Mouse (Mus musculus): ENCODE results near the gene Ugt1a6b. TPM values are rescaled to one million over a fixed set of nuclear protein-coding genes. Genes with fewer than 3 reads are reported as not detected.
A peak's percentile ranks its signal among the peaks of the same experiment; 100 is the strongest.

The Ugt1a6b gene
- polyA plus RNA-seq, 1 experiment from 2014 or later = 28.8 TPM

DNA sequence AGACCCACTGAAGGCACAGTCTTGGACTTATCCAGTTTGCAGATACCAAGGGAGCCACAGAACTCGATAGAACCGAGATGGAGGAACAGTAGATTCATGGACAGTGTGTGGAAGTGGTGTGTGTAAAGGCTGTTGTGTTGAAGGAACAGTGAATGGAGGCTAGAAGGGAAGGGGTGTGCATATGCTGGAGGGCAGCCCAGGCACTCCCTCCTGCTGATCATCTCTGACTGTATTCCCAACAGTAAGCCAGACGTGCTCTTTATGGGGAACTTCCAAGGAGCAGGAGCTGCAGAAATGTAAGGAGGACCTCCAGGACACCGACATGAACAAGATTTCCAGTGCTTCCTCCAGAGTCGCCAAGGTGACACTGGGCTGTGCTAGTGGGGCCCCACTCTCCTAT lies 147.0 kb downstream of the Ugt1a6b start:
- 72% methylated on average over 5 of the region's 5 CpGs for WGBS (ENCODE audit: insufficient replicate concordance)
- Histone ChIP-seq H3K36me3 (replicated peaks; ENCODE audit: insufficient read depth, low read length) (no peaks in the 10 kb centered on the region), H3K4me3 (ENCODE audit: low read depth, low read length) (no peak overlapping the region), H3K9ac (replicated peaks) (no peak overlapping the region), H3K27ac (ENCODE audit: low read depth) (no peak overlapping the region), H3K9me3 (ENCODE audit: low read length) (peaks cover 20% of the 10 kb centered on the region), H3K27me3 (ENCODE audit: insufficient read depth, low read length) (no peaks in the 10 kb centered on the region), H3K4me1 (ENCODE audit: insufficient read depth) (peaks cover 13% of the 10 kb centered on the region), H3K4me2 (ENCODE audit: low read depth, low read length) (no peak overlapping the region)
- TF ChIP-seq CTCF (IDR thresholded peaks at IDR 0.05; ENCODE audit: low read depth) (no peak), EP300 (IDR thresholded peaks at IDR 0.05; ENCODE audit: low read depth) (no peak)
- ATAC-seq (no peak), DNase-seq (no peak)

DNA sequence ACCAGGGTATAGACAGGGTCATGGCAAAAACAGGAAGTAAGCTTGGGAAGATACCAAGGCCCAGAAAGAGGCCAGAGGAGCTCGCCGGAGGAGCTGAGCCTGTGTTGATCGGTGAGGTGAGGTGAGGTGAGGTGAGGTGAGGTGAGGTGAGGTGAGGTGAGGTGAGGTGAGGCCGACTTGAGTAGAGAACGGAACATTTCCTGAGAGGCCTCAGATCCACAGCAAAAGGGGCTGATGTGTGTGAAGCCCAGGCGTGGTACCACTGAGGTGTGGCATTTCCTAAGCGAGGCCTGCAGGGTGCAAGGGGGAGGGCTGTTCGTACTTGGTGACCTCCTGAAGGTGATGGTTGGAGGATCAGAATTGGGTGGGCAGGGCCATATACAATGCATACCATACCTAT lies 150.1 kb downstream of the Ugt1a6b start:
- peak; percentile 5; the same call in 1 of the 2 replicates for ATAC-seq
- peaks cover 26% of the 10 kb centered on the region for H3K4me1 ChIP-seq (ENCODE audit: insufficient read depth)
- no peak overlapping the region for H3K27ac ChIP-seq (ENCODE audit: low read depth)
- no peak overlapping the region for H3K4me2 ChIP-seq (ENCODE audit: low read depth, low read length)
- TF ChIP-seq EP300 (IDR thresholded peaks at IDR 0.05; ENCODE audit: low read depth) = no peak
- TF ChIP-seq CTCF (IDR thresholded peaks at IDR 0.05; ENCODE audit: low read depth) = no peak
- no peak overlapping the region for H3K4me3 ChIP-seq (ENCODE audit: low read depth, low read length)
- H3K9me3 ChIP-seq (ENCODE audit: low read length) = peaks cover 14% of the 10 kb centered on the region; the same call in 1 of the 2 replicates
- 63% methylated on average over 8 of the region's 8 CpGs for WGBS (ENCODE audit: insufficient replicate concordance)
- no peaks in the 10 kb centered on the region for H3K27me3 ChIP-seq (ENCODE audit: insufficient read depth, low read length)
- H3K36me3 ChIP-seq (replicated peaks; ENCODE audit: insufficient read depth, low read length) = no peaks in the 10 kb centered on the region
- no peak overlapping the region for H3K9ac ChIP-seq (replicated peaks)
- peak; percentile 54 for DNase-seq

GRCm38 (mm10) chr1:88253540-88253939 lies 150.5 kb downstream of the Ugt1a6b start:
- no peaks in the 10 kb centered on the region for H3K36me3 ChIP-seq (replicated peaks; ENCODE audit: insufficient read depth, low read length)
- no peak overlapping the region for H3K4me3 ChIP-seq (ENCODE audit: low read depth, low read length)
- no peak overlapping the region for H3K4me2 ChIP-seq (ENCODE audit: low read depth, low read length)
- peaks cover 14% of the 10 kb centered on the region; the same call in 1 of the 2 replicates for H3K9me3 ChIP-seq (ENCODE audit: low read length)
- H3K9ac ChIP-seq (replicated peaks) = no peak overlapping the region
- H3K27me3 ChIP-seq (ENCODE audit: insufficient read depth, low read length) = no peaks in the 10 kb centered on the region
- DNase-seq = peak; percentile 73
- peak; percentile 69 for ATAC-seq
- H3K27ac ChIP-seq (ENCODE audit: low read depth) = peak overlapping the region; percentile 11; the same call in 1 of the 2 replicates
- TF ChIP-seq EP300 (IDR thresholded peaks at IDR 0.05; ENCODE audit: low read depth) = no peak
- 59% methylated on average over 6 of the region's 6 CpGs for WGBS (ENCODE audit: insufficient replicate concordance)
- H3K4me1 ChIP-seq (ENCODE audit: insufficient read depth) = peaks cover 26% of the 10 kb centered on the region

GRCm38 (mm10) chr1:88254793-88255465 lies 151.9 kb downstream of the Ugt1a6b start:
- 78% methylated on average over 12 of the region's 12 CpGs for WGBS (ENCODE audit: insufficient replicate concordance)
- peaks cover 6% of the 10 kb centered on the region; the same call in 1 of the 2 replicates for H3K9me3 ChIP-seq (ENCODE audit: low read length)
- H3K9ac ChIP-seq (replicated peaks) = no peak overlapping the region
- H3K4me2 ChIP-seq (ENCODE audit: low read depth, low read length) = no peak overlapping the region
- no peaks in the 10 kb centered on the region for H3K27me3 ChIP-seq (ENCODE audit: insufficient read depth, low read length)
- H3K4me3 ChIP-seq (ENCODE audit: low read depth, low read length) = no peak overlapping the region
- ATAC-seq = no peak
- no peak for DNase-seq
- H3K27ac ChIP-seq (ENCODE audit: low read depth) = no peak overlapping the region
- no peak for TF ChIP-seq EP300 (IDR thresholded peaks at IDR 0.05; ENCODE audit: low read depth)
- no peak for TF ChIP-seq CTCF (IDR thresholded peaks at IDR 0.05; ENCODE audit: low read depth)
- H3K36me3 ChIP-seq (replicated peaks; ENCODE audit: insufficient read depth, low read length) = no peaks in the 10 kb centered on the region
- H3K4me1 ChIP-seq (ENCODE audit: insufficient read depth) = peaks cover 38% of the 10 kb centered on the region

- ATAC-seq = no peak
- DNase-seq = no peak
- peaks cover 43% of the 10 kb centered on the region for H3K4me1 ChIP-seq (ENCODE audit: insufficient read depth)
- H3K36me3 ChIP-seq (replicated peaks; ENCODE audit: insufficient read depth, low read length) = no peaks in the 10 kb centered on the region
- no peak overlapping the region for H3K4me3 ChIP-seq (ENCODE audit: low read depth, low read length)
- no peaks in the 10 kb centered on the region for H3K27me3 ChIP-seq (ENCODE audit: insufficient read depth, low read length)
- TF ChIP-seq EP300 (IDR thresholded peaks at IDR 0.05; ENCODE audit: low read depth) = no peak
- TF ChIP-seq CTCF (IDR thresholded peaks at IDR 0.05; ENCODE audit: low read depth) = no peak
- no peak overlapping the region for H3K27ac ChIP-seq (ENCODE audit: low read depth)
- 0 out of 2 replicates have a peak, but pooled peaks cover 2% of the 10 kb centered on the region for H3K9me3 ChIP-seq (ENCODE audit: low read length)
- H3K4me2 ChIP-seq (ENCODE audit: low read depth, low read length) = no peak overlapping the region
- WGBS (ENCODE audit: insufficient replicate concordance) = 53% methylated on average over 2 of the region's 2 CpGs
- no peak overlapping the region for H3K9ac ChIP-seq (replicated peaks)
These were observed 152.4 kb downstream of the Ugt1a6b start for GRCm38 (mm10) chr1:88255466-88255857.

DNA sequence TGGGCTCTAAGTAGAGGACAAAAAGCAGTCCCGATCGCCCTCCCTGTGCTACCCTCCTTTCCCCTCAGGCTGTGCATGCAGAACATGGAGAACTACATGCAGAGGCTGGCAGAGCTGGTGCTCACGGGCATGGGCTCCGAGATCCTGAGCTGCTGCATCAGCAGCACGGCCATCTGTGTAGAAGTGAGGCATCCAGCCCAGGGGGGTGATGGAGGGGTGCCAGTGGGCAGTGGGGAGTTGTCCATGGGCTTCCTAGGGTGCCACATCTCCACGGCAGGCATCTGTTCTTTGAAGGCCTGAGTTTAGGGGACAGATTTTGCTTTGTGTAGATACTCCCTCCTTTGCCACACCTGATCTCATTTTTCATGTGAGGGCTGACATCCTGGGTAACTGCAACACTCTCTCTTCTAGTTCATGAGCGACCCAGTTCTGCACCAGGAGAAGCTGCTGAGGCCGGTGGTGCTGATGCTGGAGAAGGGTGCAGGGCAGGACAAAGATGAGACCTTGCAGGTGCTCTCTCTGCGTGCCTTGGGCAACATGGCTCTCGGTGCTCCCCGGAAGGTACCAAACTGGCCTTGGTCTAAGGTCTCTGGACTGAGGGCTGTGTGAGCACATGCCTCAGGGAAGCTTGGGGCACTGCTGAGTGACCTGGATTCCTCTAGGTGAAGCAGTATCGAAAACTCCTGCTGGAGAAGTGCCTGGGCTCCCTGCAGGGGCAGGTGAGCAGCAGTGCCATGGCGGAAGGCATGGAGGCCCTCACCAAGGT lies 153.1 kb downstream of the Ugt1a6b start:
- 71% methylated on average over 13 of the region's 13 CpGs for WGBS (ENCODE audit: insufficient replicate concordance)
- no peak for ATAC-seq
- H3K27ac ChIP-seq (ENCODE audit: low read depth) = no peak overlapping the region

More for the DNA sequence above, 153.1 kb downstream of the Ugt1a6b start:
- no peak overlapping the region for H3K4me3 ChIP-seq (ENCODE audit: low read depth, low read length)
- no peak overlapping the region for H3K4me2 ChIP-seq (ENCODE audit: low read depth, low read length)
- 0 out of 2 replicates have a peak, but pooled peaks cover 2% of the 10 kb centered on the region for H3K9me3 ChIP-seq (ENCODE audit: low read length)
- peaks cover 1% of the 10 kb centered on the region; the same call in 1 of the 2 replicates for H3K36me3 ChIP-seq (replicated peaks; ENCODE audit: insufficient read depth, low read length)
- no peaks in the 10 kb centered on the region for H3K27me3 ChIP-seq (ENCODE audit: insufficient read depth, low read length)
- DNase-seq = no peak
- H3K9ac ChIP-seq (replicated peaks) = no peak overlapping the region
- no peak for TF ChIP-seq EP300 (IDR thresholded peaks at IDR 0.05; ENCODE audit: low read depth)
- TF ChIP-seq CTCF (IDR thresholded peaks at IDR 0.05; ENCODE audit: low read depth) = no peak
- H3K4me1 ChIP-seq (ENCODE audit: insufficient read depth) = peaks cover 50% of the 10 kb centered on the region

All from liver, postnatal 0 days (tissue).